Mouse (Mus musculus) liver, postnatal 0 days (tissue): ENCODE results near the gene Zdhhc21.

Source experiments
- CTCF ChIP-seq: sonication (generic); IDR thresholded peaks from 2 replicates; pipeline ENCODE4 v1.5.1; 2016; ENCODE audit warnings: antibody characterized with exemption, low read depth
- EP300 ChIP-seq: IDR thresholded peaks from 2 replicates; pipeline ENCODE4 v1.6.1; 2016; ENCODE audit warnings: antibody characterized with exemption, low read depth, mild to moderate bottlenecking

GRCm38 (mm10) chr4:82867731-82868445, 8.1 kb upstream of the Zdhhc21 start:
- TF ChIP-seq CTCF (no peak), EP300 (no peak)
